Mouse (Mus musculus) cerebellum, postnatal 14 days (tissue): ENCODE results near the gene Aldh5a1.
"Not testable (repeated sequence)": the region's sequence is repeated elsewhere in the genome, so short reads cannot be mapped to it uniquely, and the experiment has no call there.

ENCODE experiments used
- DNase-seq, 2 experiments: peaks; one replicate each; pipeline ENCODE4 v3.0.0; 2021; ENCODE audit warnings: mixed read lengths in 2 of 2

Aldh5a1 gene

DNA sequence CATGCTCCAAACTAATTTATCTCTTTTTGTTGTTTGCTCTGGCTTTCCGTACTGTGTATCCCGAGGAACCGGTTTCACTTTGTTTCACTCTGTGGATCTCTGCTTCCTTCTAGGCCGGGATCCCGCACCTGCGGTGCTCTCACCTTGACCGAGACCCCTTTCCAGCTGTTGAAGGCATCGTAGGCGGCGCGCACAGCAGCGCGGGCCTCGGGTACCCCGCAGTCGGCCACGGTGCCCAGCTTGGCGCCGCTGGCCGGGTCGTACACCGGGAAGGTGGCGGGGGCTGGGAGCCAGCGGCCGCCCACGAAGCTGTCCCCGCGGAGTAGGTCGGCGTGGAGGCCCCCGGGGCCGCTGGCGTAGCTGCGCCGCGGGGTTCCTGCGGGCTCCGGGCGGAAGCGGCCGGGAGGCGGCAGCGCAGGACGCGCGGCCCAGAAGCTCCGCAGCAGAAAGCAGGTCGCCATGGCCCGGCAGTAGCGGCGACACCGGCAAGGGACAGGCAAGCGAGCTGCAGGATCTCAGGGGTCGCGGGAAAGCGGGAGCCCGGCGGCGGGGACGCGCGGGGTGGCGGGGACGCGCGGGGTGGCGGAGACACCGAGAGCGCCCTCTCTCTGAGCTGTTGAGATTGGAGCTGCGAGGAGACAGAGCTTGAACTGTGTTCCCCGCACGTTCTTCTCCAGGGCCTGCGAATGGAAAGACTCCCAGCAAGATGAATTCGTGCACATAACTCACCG, at the start of gene Aldh5a1:
TSS of gene Aldh5a1 (minus strand) at position 554 of the 731 bp plus-strand sequence.
- DNase-seq: peak; percentile 89 to 91

DNA sequence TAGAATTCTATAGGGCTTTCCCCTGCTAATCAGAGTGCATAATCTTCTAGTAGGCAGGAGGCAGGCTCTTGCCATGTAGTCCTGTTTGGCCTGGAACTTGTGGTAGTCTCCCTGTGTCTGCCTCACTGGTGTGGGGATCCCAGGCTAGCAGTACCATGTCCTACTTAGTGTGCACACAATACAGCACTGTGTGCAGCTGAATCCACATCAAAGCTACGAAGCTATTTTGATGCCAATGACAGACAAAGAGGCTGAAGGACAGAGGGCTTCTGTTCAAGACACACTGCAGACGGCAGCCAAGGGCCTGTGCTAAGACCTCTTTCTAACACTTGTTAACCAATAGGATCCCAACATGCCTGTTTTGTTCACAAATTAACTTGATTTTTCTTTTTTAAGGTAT, 48.0 kb upstream of the Aldh5a1 start:
- no peak for DNase-seq

DNA sequence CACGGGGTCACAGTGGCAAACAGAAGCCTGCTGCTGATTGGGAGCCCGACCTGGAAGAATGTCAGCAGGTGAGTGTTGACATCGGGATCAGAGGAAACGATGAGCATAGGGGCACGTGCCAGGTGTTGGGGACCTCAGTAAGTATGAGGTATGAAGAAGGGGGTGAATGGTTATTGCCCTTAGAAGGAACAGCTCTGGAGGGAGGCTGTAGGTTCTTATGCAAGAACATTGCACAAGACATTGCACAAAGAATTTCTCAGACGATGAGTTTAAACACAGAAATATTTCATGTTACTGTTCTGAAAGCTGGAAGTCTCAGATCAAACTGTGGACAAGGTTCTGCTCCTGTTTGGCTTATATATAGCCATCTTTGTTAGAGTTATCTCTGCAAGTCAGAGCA, 43.6 kb upstream of the Aldh5a1 start:
- no peak for DNase-seq

DNA sequence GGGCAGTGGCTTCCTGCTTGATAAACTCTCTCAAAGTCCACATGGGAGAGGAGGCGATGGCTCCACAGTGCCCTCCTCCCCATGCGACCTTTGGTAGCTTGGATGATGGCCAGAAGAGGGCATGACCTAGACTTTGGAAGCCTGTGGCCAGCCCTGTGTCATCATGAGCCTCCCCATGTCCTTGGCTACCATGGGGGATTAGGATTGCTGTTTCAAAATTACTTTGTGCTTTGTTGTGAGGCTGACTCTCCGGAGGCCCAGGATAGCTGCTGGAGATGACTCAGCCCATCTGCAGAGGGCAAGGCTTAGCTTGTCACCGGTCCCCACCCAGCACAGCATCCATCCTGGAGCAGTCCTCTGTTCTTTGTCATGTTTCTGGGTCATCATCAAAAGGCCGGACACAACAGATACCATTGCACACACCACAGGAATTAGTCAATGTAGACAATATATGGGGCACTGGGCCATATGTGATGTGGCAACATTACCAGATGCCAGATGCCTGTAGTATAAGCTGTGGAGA, 40.4 kb upstream of the Aldh5a1 start:
- DNase-seq: no peak

DNA sequence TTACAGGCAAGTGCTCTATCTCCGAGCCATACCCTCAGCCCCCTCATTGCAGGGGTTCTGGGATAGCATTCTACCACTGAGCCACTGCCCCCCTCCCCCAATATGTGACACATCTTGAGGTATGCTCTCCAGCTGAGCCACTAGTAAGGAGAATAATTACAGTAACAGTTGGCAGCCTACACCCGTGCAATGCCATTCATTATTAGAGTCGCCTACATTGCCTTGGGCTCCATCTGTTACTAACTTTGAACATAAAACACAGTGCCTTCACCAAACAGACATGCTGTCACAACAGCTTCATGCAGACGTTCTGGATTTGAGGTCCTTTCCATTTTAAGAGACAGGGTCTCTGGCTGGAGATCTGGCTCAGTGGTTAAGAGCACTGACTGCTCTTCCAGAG, 38.9 kb upstream of the Aldh5a1 start:
- no peak for DNase-seq

DNA sequence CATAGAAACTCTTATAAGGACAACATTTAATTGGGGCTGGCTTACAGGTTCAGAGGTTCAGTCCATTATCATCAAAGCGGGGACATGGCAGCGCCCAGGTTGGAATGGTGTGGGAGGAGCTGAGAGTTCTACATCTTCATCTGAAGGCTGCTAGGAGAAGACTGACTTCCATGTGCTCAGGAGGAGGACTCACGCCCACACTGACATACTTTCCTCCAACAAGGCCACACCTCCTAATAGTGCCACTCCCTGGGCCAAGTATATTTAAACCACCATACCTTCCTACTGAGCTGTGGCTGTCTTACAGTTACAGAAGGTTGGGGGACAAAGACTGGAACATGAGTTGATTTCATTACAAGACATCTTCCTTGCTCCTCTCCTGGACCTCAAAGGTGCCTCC, 34.3 kb upstream of the Aldh5a1 start:
- DNase-seq: not testable (repeated sequence)

DNA sequence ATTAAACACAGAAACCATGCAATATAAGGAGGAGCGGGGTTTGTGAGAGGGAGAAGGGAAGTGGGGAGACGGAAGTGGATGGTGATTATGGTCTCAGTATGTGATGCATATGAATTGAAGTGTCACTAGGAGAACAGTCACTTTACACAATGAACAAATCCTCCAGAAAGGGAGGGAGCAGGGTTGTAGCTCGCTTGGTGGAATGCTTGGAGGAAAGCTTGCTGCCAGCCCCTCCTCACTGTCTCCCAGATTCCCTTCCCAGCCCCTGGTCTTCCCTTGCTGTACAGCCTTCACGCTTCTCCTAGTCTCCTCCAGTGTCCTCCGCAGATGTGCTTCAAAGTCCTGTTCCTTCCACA, 28.4 kb upstream of the Aldh5a1 start:
- no peak for DNase-seq

DNA sequence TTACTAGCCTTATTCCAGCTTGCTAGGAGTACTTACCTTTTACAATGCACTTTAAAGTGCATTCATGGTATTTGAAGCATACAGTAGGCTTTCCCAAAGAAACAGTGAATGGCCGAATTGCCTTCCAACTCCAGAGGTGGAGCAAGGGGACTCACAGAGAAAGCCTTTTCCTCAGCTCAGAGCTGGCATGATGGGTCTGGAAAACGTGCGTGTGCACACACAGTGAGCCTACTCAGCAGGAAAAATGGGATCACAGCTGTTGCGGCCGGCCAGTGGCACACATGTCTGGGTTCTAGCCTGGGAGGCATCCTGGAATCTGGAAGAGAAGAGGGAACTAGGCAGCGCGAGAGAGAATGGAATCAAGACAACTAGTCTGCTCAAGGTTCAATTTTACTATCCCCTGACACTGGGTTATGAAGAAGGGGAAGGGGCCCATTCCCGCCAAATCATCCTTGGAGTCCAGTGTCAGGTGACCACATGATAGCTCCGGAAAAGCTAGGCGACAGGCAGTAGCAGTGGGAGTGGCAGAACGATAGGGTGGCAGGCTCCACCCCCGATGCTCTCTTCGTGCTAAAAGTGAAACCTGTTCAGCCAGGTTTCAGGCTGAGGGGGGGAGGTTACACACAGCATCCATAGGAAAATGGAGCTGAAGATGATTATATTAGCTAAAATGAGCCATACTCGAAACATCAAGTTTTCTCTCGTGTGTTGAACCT, 27.8 kb upstream of the Aldh5a1 start:
- no peak for DNase-seq

DNA sequence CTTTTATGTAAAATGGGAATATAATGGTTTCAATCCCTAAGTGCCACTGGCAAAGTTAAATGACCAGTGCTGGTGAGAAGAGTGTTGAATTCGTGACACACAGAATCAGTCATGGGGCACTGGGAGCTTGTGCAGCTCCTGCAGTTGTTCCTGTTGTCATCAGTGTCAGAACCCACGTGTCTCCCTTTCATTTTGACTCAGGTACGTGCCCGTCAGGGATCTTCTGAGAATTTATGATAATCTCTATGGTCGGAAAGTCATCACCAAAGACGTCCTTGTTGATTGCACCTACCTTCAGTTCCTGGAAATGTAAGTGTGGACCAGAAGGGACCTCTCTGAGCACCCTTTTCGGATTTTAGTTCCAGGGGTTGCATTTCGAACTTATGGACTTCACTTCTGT, 24.7 kb upstream of the Aldh5a1 start:
- no peak for DNase-seq

DNA sequence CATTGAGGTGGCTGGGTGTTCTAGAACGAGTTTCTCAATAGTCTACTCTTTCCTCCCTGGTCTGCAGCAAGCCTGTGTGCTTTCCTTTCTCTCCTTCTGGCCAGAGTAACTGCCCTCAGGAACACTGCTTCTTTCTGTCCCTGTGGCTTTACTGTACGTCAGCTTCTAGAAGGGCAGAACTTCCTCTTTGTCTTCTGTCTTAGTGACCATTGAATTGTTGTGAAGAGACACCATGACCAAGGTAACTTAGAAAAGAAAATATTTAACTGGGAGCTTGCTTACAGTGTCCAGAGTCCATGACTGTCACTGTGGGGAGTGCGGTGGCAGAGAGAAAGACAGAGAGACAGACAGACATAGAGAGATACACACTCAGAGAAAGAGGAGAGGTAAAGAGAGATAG, 22.6 kb upstream of the Aldh5a1 start:
- no peak for DNase-seq

DNA sequence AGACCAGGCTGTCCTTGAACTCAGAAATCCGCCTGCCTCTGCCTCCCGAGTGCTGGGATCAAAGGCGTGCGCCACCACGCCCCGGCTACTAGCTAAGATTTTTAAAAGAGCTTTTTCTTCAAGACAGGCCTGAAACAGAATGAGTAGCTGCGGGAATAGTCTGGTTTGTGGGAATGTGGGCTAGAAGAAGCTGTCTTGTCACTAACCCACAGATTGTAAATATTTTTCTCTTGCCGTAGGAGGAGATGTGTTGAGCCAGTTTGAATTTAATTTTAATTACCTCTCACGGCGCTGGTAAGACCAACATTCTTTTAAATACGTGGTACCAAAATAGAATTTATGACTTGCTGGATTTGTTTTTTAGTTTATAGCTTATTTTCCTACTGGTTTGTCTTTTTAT, 21.2 kb upstream of the Aldh5a1 start:
- no peak for DNase-seq

DNA sequence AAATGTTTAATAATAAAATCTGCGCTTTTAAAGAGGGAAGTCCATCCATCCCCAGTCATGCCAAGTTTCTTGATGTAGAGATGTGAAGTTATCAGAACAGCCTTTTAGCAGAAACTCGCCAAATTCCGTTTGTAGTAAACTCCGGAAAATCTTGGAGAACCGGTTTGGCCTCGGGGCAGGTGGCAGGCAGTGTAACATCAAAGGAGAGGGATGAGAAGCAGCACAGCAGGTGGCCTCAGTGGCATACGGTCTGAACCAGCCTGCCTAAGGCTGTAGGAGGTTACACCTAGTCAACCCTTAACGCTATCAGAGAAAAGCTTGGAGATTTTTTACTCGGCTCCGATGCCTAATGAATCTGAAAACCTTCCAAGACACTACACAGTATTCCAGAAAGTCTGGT, 18.0 kb upstream of the Aldh5a1 start:
- DNase-seq: peak; percentile 32 to 41

DNA sequence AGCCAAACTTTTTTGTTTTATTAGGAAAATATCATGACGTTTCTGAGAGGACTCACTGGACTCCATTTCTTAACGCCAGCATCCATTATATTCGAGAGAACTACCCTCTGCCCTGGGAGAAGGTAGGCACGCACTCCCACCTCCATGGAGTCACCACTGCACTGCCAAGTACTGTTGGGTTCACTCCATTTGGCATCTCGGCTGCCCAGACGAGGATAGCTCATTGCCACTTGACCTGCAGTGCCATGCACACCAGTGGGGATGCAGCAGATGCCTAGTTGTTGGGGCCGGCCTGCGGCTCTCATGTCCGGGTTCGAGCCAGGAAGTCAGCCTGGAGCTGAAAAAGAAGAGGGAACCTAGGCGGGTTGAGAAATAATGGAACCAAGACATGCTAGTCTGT, 17.6 kb upstream of the Aldh5a1 start:
- peak; percentile 60 to 65 for DNase-seq

DNA sequence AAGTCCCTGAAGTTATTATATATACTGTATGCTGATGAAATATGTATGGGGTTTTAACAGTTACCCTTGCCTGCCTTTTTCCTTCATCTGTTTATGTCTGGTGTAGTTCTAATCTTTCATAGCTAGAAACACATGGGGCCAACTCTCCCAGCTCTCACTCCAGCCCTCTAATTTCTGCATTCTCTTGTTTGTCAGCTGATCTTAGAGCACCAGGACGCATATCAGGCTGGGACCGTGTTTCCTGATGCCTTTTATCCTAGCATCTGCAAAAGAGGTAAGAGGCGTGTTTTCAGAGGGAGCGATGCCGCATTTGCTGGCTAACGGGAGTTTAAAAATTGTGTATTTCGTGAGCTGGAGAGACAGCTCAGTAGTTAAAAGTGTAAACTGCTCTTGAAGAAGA, 15.2 kb upstream of the Aldh5a1 start:
- no peak for DNase-seq

DNA sequence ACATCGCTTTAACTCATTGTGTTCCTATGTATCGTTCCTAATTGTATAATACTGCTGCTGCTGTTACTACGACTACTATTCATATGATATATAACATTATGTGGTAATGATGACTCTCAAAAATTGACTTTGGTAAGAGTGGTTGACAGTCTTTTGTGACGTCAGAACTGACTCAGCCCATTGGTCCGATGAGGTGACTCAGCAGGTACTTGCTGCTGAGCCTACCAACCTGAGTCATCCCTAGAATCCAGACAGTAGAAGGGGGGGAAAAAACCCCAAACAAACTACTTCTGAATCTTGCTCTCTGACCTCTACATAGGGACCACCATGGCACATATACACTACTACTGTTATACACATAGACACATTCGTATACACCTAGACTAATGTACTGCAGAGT, 11.4 kb upstream of the Aldh5a1 start:
- no peak for DNase-seq

DNA sequence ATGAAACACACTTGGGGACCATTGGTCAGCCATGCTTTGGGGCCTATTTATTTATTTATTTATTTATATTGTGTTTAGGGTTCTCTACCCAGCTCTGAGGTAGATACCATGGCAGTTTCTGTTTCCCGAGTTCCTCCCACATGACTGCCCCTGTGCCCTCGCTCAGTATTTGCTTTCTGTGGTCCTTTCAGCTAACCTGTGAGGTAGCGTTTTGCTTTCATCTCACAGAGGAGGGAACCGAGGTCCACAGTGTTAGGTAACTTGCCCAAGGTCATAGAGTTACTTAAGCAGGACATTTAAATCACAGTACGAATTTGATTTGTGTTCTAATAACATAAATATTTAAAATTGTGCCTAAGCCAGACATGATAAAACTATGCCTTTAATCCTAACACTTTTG, 9.7 kb upstream of the Aldh5a1 start:
- DNase-seq: no peak

DNA sequence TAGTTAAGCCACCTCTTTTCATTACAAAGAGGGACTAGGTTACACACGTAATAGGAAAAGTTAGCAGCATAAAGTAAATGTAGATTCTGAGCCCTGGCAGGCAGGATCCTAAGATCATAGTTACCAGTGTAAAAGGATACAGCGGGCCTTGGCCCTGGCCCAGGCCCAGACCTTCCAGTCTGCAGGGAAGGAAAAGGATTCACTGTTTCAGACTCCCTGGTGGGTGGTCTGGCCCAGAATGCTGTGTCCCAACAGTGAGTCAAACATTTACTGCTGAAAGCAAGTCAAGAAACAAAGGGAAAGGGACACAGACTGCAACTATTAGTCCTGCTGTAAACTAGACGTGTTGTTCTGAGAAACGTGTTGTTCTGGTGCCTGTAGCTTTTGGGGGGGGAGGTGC, 8.1 kb upstream of the Aldh5a1 start:
- peak; percentile 33 to 43 for DNase-seq

DNA sequence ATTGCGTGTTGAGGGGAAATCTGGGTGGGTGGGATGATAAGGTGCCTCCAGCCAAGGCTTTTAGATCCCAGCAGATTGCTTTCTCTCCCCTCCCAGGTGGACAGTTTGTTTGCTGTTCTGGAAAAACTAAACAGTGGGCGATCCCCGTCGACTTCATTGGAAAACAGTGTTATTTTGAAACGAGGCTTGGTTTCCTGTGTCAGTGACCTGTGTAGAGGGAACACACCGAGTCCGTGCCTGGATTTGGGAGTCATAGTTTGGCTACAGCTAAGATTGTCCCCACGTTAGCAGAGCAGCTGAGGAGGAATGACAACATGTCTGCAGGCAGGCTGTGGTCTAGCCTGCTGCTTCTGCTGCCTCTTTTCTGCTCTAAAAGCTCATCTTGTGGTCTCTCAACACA, 5.8 kb upstream of the Aldh5a1 start:
- no peak for DNase-seq

DNA sequence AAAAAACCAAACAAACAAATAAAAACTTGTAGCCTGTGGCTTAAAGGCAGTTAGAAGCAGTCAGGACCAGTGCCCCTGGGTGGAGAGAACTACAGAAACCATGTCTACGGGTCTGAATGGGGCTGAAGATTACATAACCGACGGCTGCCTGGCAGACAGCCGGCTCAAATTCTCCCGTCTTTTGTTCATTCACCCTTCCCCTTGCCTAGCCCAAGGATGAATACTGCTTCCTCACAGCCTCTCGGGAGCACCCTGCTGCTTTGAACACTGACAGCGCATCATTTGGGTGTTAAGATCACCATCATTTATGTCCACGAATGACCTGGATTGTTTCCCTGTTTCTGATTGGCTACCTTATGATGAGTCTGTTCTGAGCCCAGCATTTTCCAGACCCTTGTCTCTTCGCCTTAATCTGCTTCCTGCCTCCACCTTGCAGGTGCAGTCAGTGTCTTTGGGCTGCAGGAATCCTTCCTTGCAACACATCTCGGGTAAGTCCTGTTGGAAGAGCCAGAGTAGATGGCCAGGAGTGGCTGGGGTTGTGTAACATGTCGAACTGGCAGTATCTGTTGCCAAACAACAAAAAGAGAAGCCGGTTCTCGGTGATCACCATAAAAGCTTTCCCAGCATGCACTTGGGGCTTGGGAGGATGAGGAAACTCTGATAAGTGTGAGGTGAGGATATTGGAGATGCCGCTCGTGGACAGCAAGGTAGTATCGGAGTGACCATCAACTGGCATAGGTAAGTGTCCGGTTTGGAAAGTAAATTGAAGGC, 5.2 kb upstream of the Aldh5a1 start, which contains the start of gene Gpld1:
TSS of gene Gpld1 (plus strand) at position 641 of the 771 bp plus-strand sequence.
- peak in 1 of 2 experiments; percentile 12 for DNase-seq

DNA sequence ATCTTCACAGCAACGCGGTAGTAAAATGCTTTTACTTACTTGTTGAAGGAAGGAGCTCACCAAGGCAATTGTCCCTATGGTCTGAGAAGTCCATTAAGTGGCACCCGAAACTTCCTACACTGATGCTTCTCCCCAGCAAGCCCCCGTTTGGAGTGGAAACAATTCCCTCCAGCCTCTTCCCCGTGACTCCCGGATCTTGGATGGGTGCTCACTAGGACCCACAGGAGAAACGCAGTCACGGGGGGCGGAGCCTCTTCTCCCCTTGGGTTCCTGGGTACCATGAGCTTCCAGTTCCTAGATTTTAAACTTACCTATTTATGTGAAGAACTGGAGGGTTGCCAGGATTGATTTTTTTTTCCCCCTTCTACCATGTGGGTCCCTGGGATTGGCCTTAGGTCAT, 2.0 kb upstream of the Aldh5a1 start:
- DNase-seq: no peak

DNA sequence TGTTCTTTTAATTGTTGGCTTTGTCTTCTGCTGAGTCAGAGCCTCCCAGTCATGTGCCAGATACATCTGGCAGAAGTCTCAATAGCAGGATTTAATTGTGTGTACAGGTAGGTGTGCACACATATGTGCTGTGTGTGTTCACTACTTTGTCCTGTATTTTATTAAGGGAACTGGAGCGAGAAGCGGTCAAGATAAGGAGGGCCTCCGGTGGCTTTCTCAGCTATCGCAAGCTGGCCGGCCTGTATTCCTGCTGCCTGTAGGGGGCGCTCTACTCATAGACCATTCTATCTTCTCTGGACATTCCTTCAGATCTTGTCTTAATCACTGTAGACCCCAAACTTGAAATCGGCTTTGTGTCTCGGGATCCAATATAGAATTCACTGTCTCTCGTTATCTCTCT, 1.2 kb upstream of the Aldh5a1 start:
- DNase-seq: peak; percentile 90 to 94

DNA sequence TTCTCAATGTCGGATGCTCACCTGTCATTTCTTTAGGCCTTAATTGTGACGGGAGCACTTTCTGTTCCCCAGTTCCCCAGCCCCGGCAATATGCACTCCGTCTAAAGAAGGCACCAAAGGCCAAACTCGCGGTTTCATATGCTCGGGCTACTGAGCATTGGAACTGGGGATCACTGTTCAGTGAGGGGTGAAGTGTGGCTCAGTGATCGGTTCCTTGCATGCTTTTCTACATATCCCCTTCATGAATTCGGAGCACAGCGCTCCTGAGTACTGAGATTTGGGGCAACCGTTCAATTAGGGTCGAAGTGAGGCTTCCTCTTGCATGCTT, 342 bp upstream of the Aldh5a1 start:
- no peak for DNase-seq

DNA sequence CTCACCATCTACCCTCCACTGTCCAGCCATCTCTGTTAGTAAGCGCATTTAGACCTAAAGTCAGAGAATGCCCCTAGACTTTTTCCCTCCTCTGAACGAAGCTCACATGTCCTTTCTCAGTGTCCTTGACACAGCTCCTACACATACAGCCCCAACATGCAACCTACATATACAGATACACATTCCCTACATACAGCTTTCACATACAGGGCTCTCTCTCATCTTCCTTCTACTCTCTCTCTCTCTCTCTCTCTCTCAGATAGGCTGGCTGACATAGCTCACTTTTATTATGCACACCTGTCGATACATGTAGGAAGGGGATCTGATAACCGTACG, 721 bp downstream of the Aldh5a1 start:
- no peak for DNase-seq

DNA sequence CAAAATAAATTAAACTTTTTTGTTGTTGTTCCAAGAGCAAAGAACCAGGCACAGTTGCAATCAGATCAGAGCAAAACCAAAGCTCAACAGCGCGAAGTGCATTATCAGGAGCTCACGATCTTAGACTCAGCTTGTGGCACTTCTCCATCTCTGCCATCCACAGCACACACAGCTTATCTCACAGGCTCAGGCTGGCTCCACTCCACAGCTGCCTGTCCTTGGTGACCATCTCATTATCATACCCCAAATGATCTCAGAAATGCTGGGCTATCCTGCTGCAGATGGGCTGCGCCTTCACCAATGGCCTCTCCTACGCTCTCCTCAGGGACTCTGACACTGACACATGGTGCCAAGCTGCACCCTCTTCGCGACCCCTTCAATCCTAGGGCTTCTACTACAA, 4.3 kb downstream of the Aldh5a1 start:
- DNase-seq: no peak
